Mouse (Mus musculus): ENCODE results near the gene Nprl3.
A peak's percentile ranks its signal among the peaks of the same experiment; 100 is the strongest.
"Not testable (repeated sequence)": the region's sequence is repeated elsewhere in the genome, so short reads cannot be mapped to it uniquely, and the experiment has no call there.

Nprl3 gene

DNA sequence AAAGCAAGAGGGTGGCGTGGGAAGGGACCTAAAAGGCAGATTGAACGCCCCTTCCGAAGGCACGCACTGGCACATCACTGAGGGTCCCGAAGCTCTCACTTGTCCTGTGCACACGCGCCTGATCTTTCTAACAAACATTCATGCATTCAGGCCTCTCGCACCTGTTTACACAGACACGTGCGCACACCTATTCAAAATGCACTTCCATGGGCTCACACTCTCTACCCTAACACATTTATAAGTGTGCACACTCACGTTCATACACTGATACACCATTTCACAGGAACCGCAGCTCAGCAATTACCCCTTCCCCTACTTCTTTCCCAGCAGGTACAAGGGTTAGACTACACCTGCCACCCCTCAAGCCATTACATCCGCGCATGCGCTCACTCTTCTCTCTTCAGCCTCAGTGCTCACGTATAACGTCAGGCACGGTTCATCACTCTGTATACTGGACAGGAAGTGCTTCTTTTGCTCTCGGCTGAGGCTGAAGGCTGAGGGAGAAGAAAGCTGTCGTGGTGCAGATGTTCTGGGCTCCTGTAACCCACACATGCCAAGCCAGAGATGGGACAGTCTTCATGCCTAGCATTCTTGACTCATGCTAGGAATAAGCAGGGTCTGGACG lies 44.8 kb downstream of the Nprl3 start:
- no peak for DNase-seq

- peak; percentile 75 for DNase-seq
Measured at GRCm38 (mm10) chr11:32221951-32222409, 45.5 kb downstream of the Nprl3 start, which contains the start of gene Rhbdf1. Gene Rhbdf1, minus strand, starts transcription at chr11:32222300.

GRCm38 (mm10) chr11:32221225-32221950 lies 46.1 kb downstream of the Nprl3 start:
- peak; percentile 81 for DNase-seq

GRCm38 (mm10) chr11:32220607-32221224 lies 46.8 kb downstream of the Nprl3 start:
- no peak for DNase-seq

GRCm38 (mm10) chr11:32219287-32219686 lies 48.2 kb downstream of the Nprl3 start:
- no peak for DNase-seq

DNA sequence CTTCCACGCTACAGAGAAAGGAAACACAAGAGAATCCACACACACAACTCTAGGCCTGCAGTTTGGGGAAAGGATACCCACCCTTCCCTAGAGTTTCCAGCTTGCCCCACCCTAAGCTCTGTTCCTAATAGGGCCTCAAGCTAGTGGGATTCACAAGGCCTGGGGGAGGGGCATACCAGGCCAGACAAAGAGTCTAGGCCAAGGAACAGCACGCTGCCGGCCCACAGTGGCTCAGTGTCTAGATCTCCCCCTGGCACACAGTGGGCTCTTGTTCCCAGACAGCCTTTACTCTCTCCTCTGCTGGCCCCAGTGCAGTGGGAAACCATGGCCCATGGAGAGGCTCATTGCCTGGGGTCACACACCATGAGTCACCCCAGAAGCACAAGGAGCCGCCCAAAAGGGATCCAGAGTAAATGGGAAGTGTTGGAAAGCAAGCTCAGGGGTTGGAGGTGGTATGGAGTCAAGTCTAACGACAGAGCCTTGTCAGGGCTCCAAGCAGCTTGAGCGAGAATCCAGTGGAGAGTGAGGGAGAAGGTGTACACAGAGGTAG lies 48.9 kb downstream of the Nprl3 start:
- no peak for DNase-seq

DNA sequence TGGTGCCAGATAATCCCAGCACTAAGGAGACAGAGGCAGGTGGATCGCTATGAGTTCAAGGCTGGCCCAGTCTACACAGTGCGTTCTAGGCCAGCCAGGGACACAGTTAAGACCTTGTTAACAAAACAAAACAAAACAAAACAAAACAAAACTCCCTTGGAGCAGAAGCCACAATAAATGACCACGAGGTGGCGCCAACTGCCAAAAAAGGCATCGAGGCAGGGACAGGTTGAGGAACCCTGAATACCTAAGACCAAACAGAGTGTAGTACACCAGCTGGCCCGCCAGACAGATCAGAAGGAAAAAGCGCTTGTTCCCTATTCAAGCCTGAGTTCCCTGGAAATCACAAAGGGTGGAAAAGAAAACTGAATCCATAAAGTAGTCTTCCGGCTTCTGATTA lies 50.7 kb downstream of the Nprl3 start:
- DNase-seq = peak; percentile 89

- peak; percentile 67 for DNase-seq
Measured at GRCm38 (mm10) chr11:32215372-32216162, 51.9 kb downstream of the Nprl3 start.

DNA sequence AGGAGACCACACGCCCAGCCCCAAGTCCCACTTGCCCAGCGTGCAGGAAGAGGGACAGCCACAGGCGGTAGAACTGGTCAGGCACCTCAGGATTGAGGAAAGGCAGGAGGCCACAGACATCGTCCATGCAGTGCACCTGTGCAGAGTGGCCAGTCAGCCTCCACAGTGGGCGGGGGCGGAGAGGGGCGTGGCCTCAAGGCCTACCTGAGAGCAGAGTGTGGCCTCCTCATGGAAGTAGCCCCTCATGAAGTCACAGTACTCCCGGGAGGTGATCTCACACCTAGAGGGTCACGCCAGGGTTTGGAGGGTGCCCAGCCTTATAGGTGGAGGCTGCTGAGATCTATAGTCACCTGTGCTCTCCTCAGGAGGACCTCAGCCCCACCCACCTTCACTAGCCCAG lies 56.9 kb downstream of the Nprl3 start:
- DNase-seq = no peak

DNA sequence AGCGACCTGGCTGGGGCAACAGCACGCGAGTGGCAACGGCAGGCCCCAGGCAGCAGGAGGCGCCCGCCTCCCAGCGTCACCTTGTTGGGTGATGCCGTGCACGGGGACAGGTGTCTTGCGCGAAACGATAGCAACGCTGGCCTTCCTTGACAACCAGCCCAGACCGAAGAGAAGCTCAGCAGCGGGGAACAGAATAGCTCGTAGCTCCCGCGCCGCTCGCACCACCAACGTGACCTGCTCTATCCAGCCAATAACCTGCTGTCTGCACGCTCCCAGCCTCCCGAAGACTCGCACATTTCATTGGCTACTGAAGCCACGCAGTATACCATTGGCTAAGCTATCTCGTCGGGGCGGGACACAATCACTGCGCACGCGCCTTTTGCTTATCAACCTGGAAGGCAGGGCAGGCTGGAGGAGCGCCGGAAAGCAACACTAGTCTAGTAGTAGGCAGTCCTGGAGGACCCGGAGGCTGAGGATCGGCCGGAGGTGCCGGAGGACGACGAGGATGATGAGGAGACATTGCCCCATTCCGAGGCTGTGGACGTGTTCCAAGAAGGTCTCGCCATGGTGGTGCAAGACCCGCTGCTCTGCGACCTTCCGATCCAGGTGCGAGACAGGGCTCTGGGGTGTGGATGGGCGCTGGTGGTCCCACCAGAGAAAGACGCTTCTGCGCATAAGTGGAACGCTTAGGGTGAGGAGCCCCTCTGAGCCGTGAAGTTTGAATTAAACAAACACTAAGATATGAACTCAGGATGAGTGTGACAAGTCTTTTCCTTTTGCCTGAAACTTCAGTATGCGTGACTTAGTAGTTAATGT lies 62.2 kb downstream of the Nprl3 start, which contains the start of gene Snrnp25:
Gene Snrnp25 (plus strand): TSS at position 358 of the 816 bp plus-strand sequence.
- peak; percentile 99 for DNase-seq

DNA sequence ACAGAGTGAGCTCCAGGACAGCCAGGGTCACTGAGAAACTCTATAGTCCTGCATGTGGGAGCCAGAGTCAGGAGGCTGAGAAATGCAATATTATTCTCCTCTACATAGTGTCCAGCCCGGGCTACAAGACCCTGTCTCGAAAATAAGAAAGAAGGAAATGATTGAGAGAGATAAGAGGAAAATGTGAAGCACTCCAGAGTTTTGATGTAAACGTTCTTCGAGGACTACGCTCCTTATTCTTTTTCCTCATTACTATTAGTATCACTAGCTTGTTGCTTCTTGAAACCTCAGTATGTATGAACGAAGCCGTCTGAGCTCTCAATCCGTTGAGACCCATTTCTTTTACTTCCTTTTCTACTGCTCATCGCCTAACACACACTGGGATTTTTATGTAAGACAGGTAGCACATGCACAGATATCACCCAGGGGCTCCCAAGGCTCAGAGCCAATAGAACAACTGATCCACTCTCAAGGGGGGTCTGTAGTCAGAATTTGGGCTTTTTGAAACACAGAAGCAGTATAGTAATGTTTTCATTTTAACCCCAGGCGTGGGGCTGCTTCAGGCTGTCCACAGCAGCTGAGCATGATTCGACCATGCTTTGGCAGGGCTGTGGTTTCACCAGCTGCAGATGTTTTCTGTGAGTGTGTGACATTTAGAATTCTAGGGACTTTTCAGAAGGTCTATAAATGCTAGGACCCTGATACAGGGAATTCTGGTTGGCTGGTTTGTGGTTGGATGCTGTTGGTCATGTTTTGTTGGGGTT lies 65.4 kb downstream of the Nprl3 start:
- no peak for DNase-seq

- not testable (repeated sequence) for DNase-seq
Measured at GRCm38 (mm10) chr11:32200992-32201391, 66.5 kb downstream of the Nprl3 start.

- no peak for DNase-seq
Measured at GRCm38 (mm10) chr11:32200075-32200601, 67.4 kb downstream of the Nprl3 start, which contains the start of gene Il9r. Gene Il9r, minus strand, starts transcription at chr11:32200279.

DNA sequence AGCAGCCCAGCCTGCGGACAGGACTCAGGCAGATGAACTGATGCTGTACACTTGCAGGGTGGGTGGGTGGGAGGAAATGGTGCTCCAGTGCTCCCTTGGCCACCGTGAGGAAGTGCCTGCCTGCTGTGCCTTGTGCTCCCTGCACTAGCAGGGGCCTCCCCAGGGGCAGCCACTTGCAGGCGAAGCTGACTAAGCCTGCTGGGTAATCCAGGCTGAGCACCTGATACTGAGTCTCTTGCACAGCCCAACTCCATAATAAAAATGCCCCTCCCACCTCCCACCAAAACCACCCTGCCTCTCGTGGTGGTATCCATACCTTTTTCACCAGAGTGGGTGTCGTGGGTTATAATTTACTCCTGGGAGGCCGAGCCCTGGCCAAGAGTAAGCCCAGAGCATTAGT lies 68.3 kb downstream of the Nprl3 start:
- no peak for DNase-seq

DNA sequence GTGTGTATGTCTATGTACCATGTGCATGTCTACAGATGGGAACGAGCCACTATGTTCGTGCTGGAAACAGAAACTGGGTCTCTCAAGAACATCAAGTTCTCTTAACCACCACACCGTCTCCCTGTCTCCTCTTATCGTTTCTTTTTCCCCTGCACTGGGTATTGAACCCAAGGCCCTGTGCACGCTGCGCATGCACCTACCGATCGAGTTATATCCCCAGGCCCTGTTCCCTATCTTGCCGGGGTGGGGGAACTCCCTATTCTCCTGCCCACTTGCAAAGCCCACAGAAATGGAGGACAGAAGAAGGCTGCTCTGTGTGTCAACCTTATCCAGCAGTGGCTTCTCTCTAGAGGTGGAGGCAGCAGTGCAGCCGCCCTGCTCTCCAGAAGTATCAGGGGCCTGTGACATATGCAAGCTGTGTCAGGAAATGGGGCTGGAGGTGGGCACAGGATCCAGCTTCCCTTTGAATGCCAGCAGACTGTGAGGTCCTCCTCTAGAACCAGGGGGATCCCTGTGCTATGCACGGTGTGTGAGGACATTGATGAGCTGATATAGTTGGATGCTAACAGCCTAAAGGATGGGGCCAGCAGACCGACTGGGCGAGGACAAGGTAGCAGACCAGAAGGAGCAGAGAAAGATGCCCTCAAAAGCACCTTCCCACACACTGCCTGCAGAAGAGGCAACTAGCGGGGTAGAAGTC lies 69.1 kb downstream of the Nprl3 start:
- DNase-seq = no peak

DNA sequence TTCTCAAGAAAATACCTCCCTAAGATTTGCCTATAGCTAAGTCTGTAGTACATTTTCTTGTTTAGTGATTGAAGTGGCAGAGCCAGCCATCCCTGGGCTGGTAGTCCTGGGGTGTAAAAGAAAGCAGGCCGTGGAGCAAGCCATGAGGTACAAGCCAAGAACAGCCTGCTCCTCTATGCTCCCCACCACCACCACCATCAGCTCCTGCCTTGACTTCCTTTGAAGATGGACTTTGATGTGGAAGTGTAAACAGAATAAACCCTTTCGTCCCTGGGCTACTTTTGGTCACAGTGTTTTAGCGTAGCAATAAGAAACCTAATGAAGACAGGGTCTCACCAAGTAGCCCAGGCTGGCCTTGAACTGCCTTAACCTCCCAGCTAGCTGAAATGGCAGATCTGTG lies 69.7 kb downstream of the Nprl3 start:
- no peak for DNase-seq

GRCm38 (mm10) chr11:32196727-32197126 lies 70.8 kb downstream of the Nprl3 start:
- no peak for DNase-seq

DNA sequence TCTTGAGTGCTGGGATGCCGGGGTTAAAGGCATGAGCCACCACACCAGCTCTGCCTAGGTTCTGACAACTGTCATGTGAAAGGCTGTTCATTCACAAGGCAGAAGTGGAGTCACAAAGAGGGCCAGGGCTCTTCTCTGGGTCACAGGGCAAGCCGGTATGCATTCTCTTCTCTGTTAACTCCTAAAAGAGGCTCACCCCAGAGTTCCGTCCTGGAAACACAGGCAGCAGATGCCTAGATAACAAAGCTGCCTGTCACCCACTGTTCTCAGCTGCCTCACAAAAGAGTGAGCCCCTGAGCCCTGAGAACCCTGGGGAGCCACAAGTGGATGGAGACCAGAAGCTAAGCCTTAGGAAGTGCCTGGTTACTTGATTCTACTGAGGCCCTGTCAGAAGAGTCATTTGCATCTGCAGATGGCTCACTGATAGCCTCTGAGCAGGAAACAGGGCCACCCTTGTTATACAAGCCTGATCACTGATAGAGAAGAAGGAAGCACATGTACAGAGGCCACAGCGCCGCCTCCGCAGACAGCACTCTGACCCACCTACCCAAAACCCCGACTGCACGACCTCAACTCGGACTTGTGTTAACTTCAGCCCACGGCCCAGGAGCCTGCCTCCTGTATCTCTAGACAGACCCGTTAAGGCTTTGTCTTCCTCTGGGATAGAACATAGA lies 71.5 kb downstream of the Nprl3 start:
- DNase-seq = no peak

- DNase-seq = no peak
Measured at GRCm38 (mm10) chr11:32194626-32195025, 72.9 kb downstream of the Nprl3 start.
